Comparison of ENCODE assay signal across 19 mouse cellular contexts in genomic region chr4:52659701-52660100, GRCm38 (mm10).
DNase-seq lines count a peak whose midpoint lies in the region; ATAC-seq and TF ChIP-seq lines count a peak whose summit lies in the region.
"Had no signal": no experiment of that assay in that cellular context is flagged by ENCODE, and none has a peak within 500 bp of the region (broad histone marks: within the 10 kb centered on the region; RNA-seq: fewer than 3 reads in every experiment).

No protein-coding gene starts in this region.

- in situ Hi-C loops in ES-E14 (cut with MboI; ENCODE audit: low sequenced_read_pairs in 2 of 2, unreplicated experiment in 2 of 2), result no loop called here

- no peak overlapping the region for H3K9ac ChIP-seq in liver, adult 2 months (ENCODE audit: low read depth, low read length)
- H3K9ac ChIP-seq in liver, embryonic 11.5 days (ENCODE audit: low read depth, low read length), result no peak overlapping the region
- H3K9ac ChIP-seq in ES-E14 (ENCODE audit: insufficient read depth, low read depth, low read length, poor library complexity, severe bottlenecking), result no peak overlapping the region
- H3K9ac ChIP-seq in lung, embryonic 15.5 days, result no peak overlapping the region
- H3K9ac ChIP-seq: limb, embryonic 12.5 days; liver, embryonic 14.5 days; stomach, embryonic 15.5 days had no signal

- H3K36me3 ChIP-seq in liver, adult 2 months (ENCODE audit: control insufficient read depth, insufficient read depth, low read length), result no peaks in the 10 kb centered on the region
- H3K36me3 ChIP-seq in liver, embryonic 11.5 days (ENCODE audit: control insufficient read depth, insufficient read depth, low read length), result no peaks in the 10 kb centered on the region
- no peaks in the 10 kb centered on the region for H3K36me3 ChIP-seq in ES-E14 (ENCODE audit: control insufficient read depth, insufficient read depth, low read length, poor library complexity, severe bottlenecking)
- H3K36me3 ChIP-seq in lung, embryonic 15.5 days, result no peaks in the 10 kb centered on the region
- H3K36me3 ChIP-seq: embryonic facial prominence, embryonic 10.5 days; G1E; hindbrain, embryonic 10.5 days; limb, embryonic 12.5 days; stomach, embryonic 15.5 days had no signal

- no peaks in the 10 kb centered on the region for H3K79me2 ChIP-seq in liver, adult 2 months (ENCODE audit: control insufficient read depth, insufficient read depth, low read length)

- no peak for DNase-seq in liver, adult 2 months (ENCODE audit: extremely low read depth, low read depth, low spot score)
- DNase-seq in liver, embryonic 11.5 days (ENCODE audit: low spot score), result no peak
- DNase-seq in ES-E14 (ENCODE audit: low read depth, low spot score), result peak; percentile 8
- peak; percentile 11 to 42 for DNase-seq in lung, postnatal 4 days
- DNase-seq in right cerebral cortex, postnatal 14 days, result no peak
- DNase-seq in urinary bladder, adult 2 months (ENCODE audit: low spot score), result no peak
- DNase-seq: cerebellum, adult 8-10 months; gastrocnemius, postnatal 14 days; kidney, adult 2 months; kidney, postnatal 25 days; thymus, adult 18-20 months; thymus, postnatal 4 days had no signal

- no peak for TF ChIP-seq POLR2A in liver, adult 2 months (IDR thresholded peaks at IDR 0.05; ENCODE audit: extremely low read depth, insufficient read depth, low read length)

- 0 out of 2 replicates have a peak, but pooled peaks have one; percentile 7 for TF ChIP-seq CTCF in liver, adult 2 months (IDR thresholded peaks at IDR 0.05; ENCODE audit: low read depth, low read length)

- no peaks in the 10 kb centered on the region for H3K4me1 ChIP-seq in liver, adult 2 months (ENCODE audit: control insufficient read depth, insufficient read depth, low read length)
- no peaks in the 10 kb centered on the region for H3K4me1 ChIP-seq in liver, embryonic 11.5 days (replicated peaks; ENCODE audit: control insufficient read depth, insufficient read depth, low read length)
- H3K4me1 ChIP-seq in ES-E14 (ENCODE audit: control insufficient read depth in 2 of 2, insufficient read depth in 2 of 2, low read length in 2 of 2, poor library complexity in 1 of 2), result no peaks in the 10 kb centered on the region
- peaks cover 4% of the 10 kb centered on the region for H3K4me1 ChIP-seq in lung, embryonic 15.5 days
- H3K4me1 ChIP-seq: embryonic facial prominence, embryonic 10.5 days; limb, embryonic 12.5 days; stomach, embryonic 15.5 days had no signal

- H3K9me3 ChIP-seq in liver, embryonic 11.5 days (ENCODE audit: control insufficient read depth, low read length), result no peaks in the 10 kb centered on the region
- H3K9me3 ChIP-seq in ES-E14 (ENCODE audit: control insufficient read depth, insufficient read depth, low read depth, low read length), result no peaks in the 10 kb centered on the region
- no peaks in the 10 kb centered on the region for H3K9me3 ChIP-seq in lung, embryonic 15.5 days
- H3K9me3 ChIP-seq: embryonic facial prominence, embryonic 10.5 days; G1E; hindbrain, embryonic 10.5 days; limb, embryonic 12.5 days; stomach, embryonic 15.5 days had no signal

- H3K27ac ChIP-seq in liver, adult 2 months (replicated peaks; ENCODE audit: insufficient read depth, low read depth, low read length), result no peak overlapping the region
- H3K27ac ChIP-seq in liver, embryonic 11.5 days (ENCODE audit: low read depth, low read length), result no peak overlapping the region
- H3K27ac ChIP-seq in ES-E14 (ENCODE audit: insufficient read depth, low read depth, low read length, poor library complexity, severe bottlenecking), result no peak overlapping the region
- H3K27ac ChIP-seq in lung, embryonic 15.5 days, result no peak overlapping the region
- H3K27ac ChIP-seq: embryonic facial prominence, embryonic 10.5 days; limb, embryonic 12.5 days; liver, embryonic 14.5 days; stomach, embryonic 15.5 days had no signal

- H3K4me2 ChIP-seq in liver, embryonic 11.5 days, result no peak overlapping the region
- H3K4me2 ChIP-seq in lung, embryonic 15.5 days, result no peak overlapping the region
- H3K4me2 ChIP-seq: limb, embryonic 12.5 days; stomach, embryonic 15.5 days had no signal

- no peaks in the 10 kb centered on the region for H3K27me3 ChIP-seq in liver, adult 2 months (ENCODE audit: control insufficient read depth, insufficient read depth, low read length)
- H3K27me3 ChIP-seq in liver, embryonic 11.5 days (replicated peaks; ENCODE audit: control insufficient read depth, insufficient read depth, low read length), result no peaks in the 10 kb centered on the region
- peaks cover 3% of the 10 kb centered on the region; the same call in 1 of the 2 replicates for H3K27me3 ChIP-seq in lung, embryonic 15.5 days
- H3K27me3 ChIP-seq: limb, embryonic 12.5 days; stomach, embryonic 15.5 days had no signal

- H3K4me3 ChIP-seq in liver, adult 2 months (ENCODE audit: insufficient read depth, low read depth, low read length), result no peak overlapping the region
- no peak overlapping the region for H3K4me3 ChIP-seq in liver, embryonic 11.5 days (ENCODE audit: low read depth, low read length)
- H3K4me3 ChIP-seq in ES-E14 (ENCODE audit: insufficient read depth in 1 of 2, low read depth in 1 of 2, low read length in 2 of 2, poor library complexity in 1 of 2, severe bottlenecking in 1 of 2), result no peak overlapping the region
- H3K4me3 ChIP-seq in lung, embryonic 15.5 days, result no peak overlapping the region
- H3K4me3 ChIP-seq: embryonic facial prominence, embryonic 10.5 days; hindbrain, embryonic 10.5 days; limb, embryonic 12.5 days; stomach, embryonic 15.5 days had no signal

- no peak for ATAC-seq in liver, embryonic 11.5 days (replicated peaks; ENCODE audit: low FRiP score)
- ATAC-seq in lung, embryonic 15.5 days (ENCODE audit: borderline replicate concordance, extremely low read depth, low FRiP score, low TSS enrichment), result peak; percentile 94; the same call in 1 of the 2 replicates

TF ChIP-seq in ES-E14, 5 proteins besides CTCF, POLR2A, EP300 and RAD21:
- TF ChIP-seq ZNF384 (IDR thresholded peaks at IDR 0.05; ENCODE audit: low read depth, low read length), result no peak
- TF ChIP-seq CHD2 (IDR thresholded peaks at IDR 0.05; ENCODE audit: low read depth, low read length), result no peak
- no peak for TF ChIP-seq ZC3H11A (IDR thresholded peaks at IDR 0.05; ENCODE audit: borderline replicate concordance, low read depth, low read length)
- TF ChIP-seq MAFK (IDR thresholded peaks at IDR 0.05; ENCODE audit: insufficient read depth, low read depth, low read length), result no peak
- TF ChIP-seq HCFC1 (IDR thresholded peaks at IDR 0.05; ENCODE audit: borderline replicate concordance, insufficient read depth, low read length), result no peak

Comparison
In these comparisons a context has a peak if more than half of its experiments do, and no peak if none do; other contexts are left out.
1. DNase-seq: peak in ES-E14 (single experiment) and lung, postnatal 4 days (2 of 2); none in liver, adult 2 months (single experiment), liver, embryonic 11.5 days (single experiment), right cerebral cortex, postnatal 14 days (single experiment) and urinary bladder, adult 2 months (single experiment).